Mouse (Mus musculus): ENCODE data around the gene Plg. TPM values are rescaled to one million over a fixed set of nuclear protein-coding genes. Genes with fewer than 3 reads are reported as not detected.

Plg gene
- polyA plus RNA-seq (2012; rRNA removed; ENCODE audit: low replicate concordance) = 0.09 TPM in 1 of 2 replicates, not detected in the other

GRCm38 (mm10) chr17:12377981-12378705, at the start of gene Plg:
Gene Plg (plus strand): TSS chr17:12378608.

Other genes with a start within 250 kb of the Plg start
- 24.7 and 26.9 TPM in 2 replicates for gene Map3k4, start 59.8 kb upstream of the Plg start, polyA plus RNA-seq (2012; rRNA removed; ENCODE audit: low replicate concordance)
- 0.14 and 0.71 TPM in 2 replicates for gene Slc22a3, start 129.1 kb downstream of the Plg start, polyA plus RNA-seq (2012; rRNA removed; ENCODE audit: low replicate concordance)
- 0.05 TPM in 1 of 2 replicates, not detected in the other for gene Slc22a2, start 205.5 kb downstream of the Plg start, polyA plus RNA-seq (2012; rRNA removed; ENCODE audit: low replicate concordance)